Mouse (Mus musculus): ENCODE measurements at regions not wholly inside any gene's neighbourhood (a gene's known extent, or its start where the extent isn't known, plus 50 kb on each side); places are given as distances from the start of the nearest gene placed in this dataset.

DNA sequence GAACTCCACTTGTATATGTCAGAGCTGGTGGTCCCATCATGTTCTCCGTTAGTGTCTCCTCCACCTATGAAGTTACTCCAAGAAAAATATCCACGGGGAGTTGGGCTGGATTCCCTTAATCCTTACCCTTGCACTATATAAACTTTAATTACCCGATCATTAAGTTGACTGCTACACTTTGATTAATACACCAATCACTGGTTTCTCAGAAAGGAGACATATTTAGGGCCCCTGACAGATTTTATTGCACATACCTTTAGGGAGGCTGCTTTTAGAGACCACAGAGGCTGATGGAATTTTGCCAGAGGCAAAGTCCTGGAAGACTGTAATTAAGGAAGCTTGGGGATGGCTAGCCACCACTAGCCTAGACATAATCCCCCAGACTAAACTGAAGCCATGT is 457.3 kb downstream of the Fat4 start:
- TF ChIP-seq POLR2A (IDR thresholded peaks at IDR 0.05; ENCODE audit: control insufficient read depth, low read depth, low read length) (no peak), CTCF (IDR thresholded peaks at IDR 0.05; ENCODE audit: control insufficient read depth, insufficient read depth, insufficient replicate concordance, low read depth, low read length) (no peak)

Data from testis, adult 2 months (tissue).